Mouse (Mus musculus) stomach, embryonic 14.5 days (tissue): ENCODE measurements around the gene Dnal1. TPM values are rescaled to one million over a fixed set of nuclear protein-coding genes. Genes with fewer than 3 reads are reported as not detected.

Experiments used
- ATAC-seq: fragments of 200-750 bp; cut with Nextera tagmentation; 2 replicates; pipeline ENCODE4 v1.8.0; 2017; ENCODE audit warnings: low read depth, moderate TSS enrichment; ENCODE audit not compliant: insufficient number of reproducible peaks, insufficient read depth, low FRiP score
- H3K27ac ChIP-seq: fragments of 300-500 bp; sonication (generic); 2 replicates; pipeline ENCODE4 v1.5.1; 2014; ENCODE audit warnings: mild to moderate bottlenecking, low read length, moderate library complexity, mixed read lengths
- H3K27me3 ChIP-seq: fragments of 300-500 bp; sonication (generic); 2 replicates; pipeline ENCODE4 v1.6.1; 2014; ENCODE audit warnings: low read length, control low read depth, mixed read lengths; ENCODE audit not compliant: control insufficient read depth, insufficient read depth
- H3K36me3 ChIP-seq: fragments of 300-500 bp; sonication (generic); 2 replicates; pipeline ENCODE4 v1.6.1; 2014; ENCODE audit warnings: mild to moderate bottlenecking, control low read depth, low read length, moderate library complexity, mixed read lengths; ENCODE audit not compliant: control insufficient read depth, insufficient read depth
- H3K4me1 ChIP-seq: fragments of 300-500 bp; sonication (generic); 2 replicates; pipeline ENCODE4 v1.6.1; 2014; ENCODE audit warnings: low read length, control low read depth, mixed read lengths; ENCODE audit not compliant: control insufficient read depth, insufficient read depth
- H3K4me2 ChIP-seq: fragments of 300-500 bp; sonication (generic); replicated peaks from 2 replicates; pipeline ENCODE4 v1.6.1; 2014; ENCODE audit warnings: low read depth, low read length, control low read depth
- H3K4me3 ChIP-seq: fragments of 300-500 bp; sonication (generic); 2 replicates; pipeline ENCODE4 v1.5.1; 2014; ENCODE audit warnings: low read depth, low read length, control low read depth
- H3K9ac ChIP-seq: fragments of 300-500 bp; sonication (generic); replicated peaks from 2 replicates; pipeline ENCODE4 v1.6.1; 2014; ENCODE audit warnings: low read depth, mild to moderate bottlenecking, control low read depth, low read length, moderate library complexity, mixed read lengths
- H3K9me3 ChIP-seq: fragments of 300-500 bp; sonication (generic); 2 replicates; pipeline ENCODE4 v1.6.1; 2016; ENCODE audit warnings: low read depth, low read length, control low read depth; ENCODE audit not compliant: control insufficient read depth
- WGBS: fragments of 180-500 bp; shearing (Covaris S2); extraction: QIAGEN DNeasy Blood & Tissue Kit; methylation state at CpG from one replicate; pipeline ENCODE4 v1.1.7; 2014; 5-methylcytosine and 5-hydroxymethylcytosine counted together
- polyA plus RNA-seq: library from polyadenylated mRNA; unstranded; fragments of >200 nt; fragmentation: Nextera tagmentation; extraction: Ambion mirVana; gene quantifications from 2 replicates; pipeline ENCODE4 v1.2.1, GENCODE M21; 2014

The Dnal1 gene
- polyA plus RNA-seq, 1 experiment from 2014 or later = 3.8 TPM

DNA sequence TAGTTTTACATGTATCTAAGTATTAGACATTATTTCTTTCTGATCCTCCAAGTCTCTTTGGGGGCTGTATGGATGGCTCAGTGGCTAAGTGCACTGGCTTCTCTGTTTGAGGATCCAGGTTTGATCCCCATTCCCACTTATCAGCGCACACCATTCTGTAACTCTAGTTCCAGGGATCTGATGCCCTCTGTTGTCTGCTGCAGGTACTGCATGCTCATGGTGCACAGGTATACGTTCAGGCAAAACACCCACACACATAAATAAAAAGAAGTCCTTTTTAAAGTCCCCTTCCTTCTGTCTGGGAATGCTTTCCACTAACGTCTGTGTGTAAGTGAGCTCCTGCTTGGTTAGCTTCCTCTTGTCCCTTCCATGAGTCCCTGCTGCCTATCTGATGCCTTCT, 18.1 kb downstream of the Dnal1 start:
- Histone ChIP-seq H3K27me3 (no peaks in the 10 kb centered on the region), H3K9me3 (no peaks in the 10 kb centered on the region), H3K9ac (no peak overlapping the region), H3K36me3 (peaks cover 4% of the 10 kb centered on the region; the same call in 1 of the 2 replicates), H3K4me1 (no peaks in the 10 kb centered on the region), H3K4me2 (no peak overlapping the region), H3K27ac (no peak overlapping the region), H3K4me3 (no peak overlapping the region)
- ATAC-seq = no peak
- WGBS = 59% methylated on average over 3 of the region's 3 CpGs

DNA sequence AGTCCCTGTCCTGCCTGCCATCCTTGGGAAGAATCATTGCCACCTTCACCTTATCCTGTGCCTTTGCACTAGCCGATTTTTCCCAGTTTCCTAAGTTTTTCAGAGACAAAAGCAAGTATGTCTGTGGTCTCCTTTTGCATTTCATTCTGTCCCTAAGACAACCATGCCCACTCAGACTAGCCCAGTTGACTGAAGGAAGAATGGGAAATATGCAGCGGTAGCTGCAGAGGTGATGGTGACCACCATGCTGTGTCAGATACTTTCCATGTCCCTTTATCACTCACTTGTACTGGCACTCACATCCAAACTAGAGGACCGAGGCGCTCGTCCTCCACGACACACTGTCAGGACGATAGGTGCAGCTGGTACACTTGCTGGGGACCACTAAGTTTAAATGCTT, 23.0 kb downstream of the Dnal1 start:
- H3K27me3 ChIP-seq = no peaks in the 10 kb centered on the region
- H3K4me1 ChIP-seq = no peaks in the 10 kb centered on the region
- H3K36me3 ChIP-seq = peaks cover 7% of the 10 kb centered on the region; the same call in 1 of the 2 replicates
- H3K9me3 ChIP-seq = no peaks in the 10 kb centered on the region
- H3K9ac ChIP-seq = no peak overlapping the region
- no peak overlapping the region for H3K4me3 ChIP-seq
- no peak overlapping the region for H3K27ac ChIP-seq
- no peak for ATAC-seq
- no peak overlapping the region for H3K4me2 ChIP-seq
- 92% methylated on average over 7 of the region's 7 CpGs for WGBS

DNA sequence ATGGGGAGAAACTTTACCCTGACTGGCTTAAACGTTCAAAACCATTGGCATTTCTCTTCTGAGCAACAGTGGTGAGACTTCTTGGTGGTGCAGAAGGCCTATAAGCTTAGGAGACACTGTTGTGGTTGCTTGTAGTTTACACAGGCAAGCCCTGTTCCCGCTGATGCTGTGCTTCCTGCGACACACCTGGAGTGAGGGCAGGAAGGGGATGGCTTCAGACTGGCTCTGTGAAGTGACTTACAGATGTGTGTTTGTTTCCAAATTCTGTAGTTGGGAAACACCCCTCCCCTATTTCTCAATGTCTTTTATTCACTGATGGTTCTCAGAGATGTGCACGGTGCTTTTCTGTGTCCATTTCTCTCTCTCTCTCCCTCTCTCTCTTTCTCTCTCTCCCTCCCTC, 26.0 kb downstream of the Dnal1 start:
- Histone ChIP-seq H3K4me2 (no peak overlapping the region), H3K9me3 (no peaks in the 10 kb centered on the region), H3K27me3 (no peaks in the 10 kb centered on the region), H3K9ac (no peak overlapping the region), H3K27ac (no peak overlapping the region), H3K4me3 (no peak overlapping the region), H3K4me1 (no peaks in the 10 kb centered on the region), H3K36me3 (peaks cover 7% of the 10 kb centered on the region; the same call in 1 of the 2 replicates)
- 69% methylated on average over 4 of the region's 4 CpGs for WGBS
- ATAC-seq = no peak

DNA sequence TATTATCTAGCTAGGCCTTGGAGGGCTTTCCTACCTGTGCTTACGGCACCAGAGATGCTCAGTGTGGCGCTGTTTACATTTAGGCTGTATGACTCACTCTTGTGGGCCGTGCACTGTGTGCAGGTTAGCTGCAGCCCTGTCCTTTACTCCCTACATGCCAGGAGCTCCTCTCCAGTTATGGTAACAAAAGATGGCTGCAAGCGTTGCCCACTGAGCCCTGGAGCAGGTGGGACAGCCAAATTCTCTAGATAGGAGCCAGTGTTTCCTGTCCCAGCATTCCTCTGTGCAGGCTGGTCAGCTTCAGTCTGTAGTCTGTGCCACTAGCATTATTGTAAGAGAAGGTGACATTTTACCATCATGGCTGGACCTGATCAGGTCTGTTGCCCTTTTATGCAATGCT, 27.1 kb downstream of the Dnal1 start:
- Histone ChIP-seq H3K9me3 (no peaks in the 10 kb centered on the region), H3K4me3 (no peak overlapping the region), H3K4me2 (no peak overlapping the region), H3K36me3 (peaks cover 7% of the 10 kb centered on the region; the same call in 1 of the 2 replicates), H3K27me3 (no peaks in the 10 kb centered on the region), H3K27ac (no peak overlapping the region), H3K4me1 (no peaks in the 10 kb centered on the region), H3K9ac (no peak overlapping the region)
- WGBS = 68% methylated on average over 4 of the region's 4 CpGs
- no peak for ATAC-seq

DNA sequence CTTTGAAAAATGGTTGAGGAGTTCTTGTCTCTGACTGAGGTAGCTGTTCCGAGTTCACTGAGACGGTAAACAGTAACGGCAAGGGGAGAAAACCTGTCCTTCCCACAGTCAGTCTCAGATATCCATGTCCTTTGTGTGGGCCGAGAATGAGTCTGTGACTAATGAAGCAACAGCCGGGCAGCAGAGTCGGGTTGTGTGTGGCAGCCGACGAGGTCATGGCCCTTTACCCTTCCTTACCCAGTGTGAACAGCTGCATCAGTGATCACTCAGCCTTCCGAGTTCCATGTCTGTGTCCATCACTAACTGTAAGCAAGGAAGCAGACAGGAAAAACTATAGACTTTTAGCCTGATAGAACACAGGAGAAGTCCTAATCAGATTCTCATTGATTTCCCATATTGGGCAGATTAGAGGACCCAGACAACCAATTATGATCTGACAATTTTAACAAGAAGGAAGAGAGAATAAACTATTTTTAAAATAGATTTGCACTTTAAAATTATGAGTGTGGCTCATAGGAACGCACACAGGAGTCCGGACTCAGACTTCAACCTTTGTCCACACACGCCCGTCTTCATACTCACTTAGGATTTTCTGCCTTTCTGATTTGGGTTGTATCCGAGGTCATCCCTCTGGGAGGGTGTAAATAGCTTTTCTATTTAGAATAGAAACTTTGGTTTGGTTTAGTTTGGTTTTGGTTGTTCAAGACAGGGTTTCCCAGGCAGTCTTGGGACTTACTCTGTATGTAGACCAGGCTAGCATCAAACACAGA, 28.3 kb downstream of the Dnal1 start:
- no peak overlapping the region for H3K4me3 ChIP-seq
- WGBS = 45% methylated on average over 14 of the region's 14 CpGs

DNA sequence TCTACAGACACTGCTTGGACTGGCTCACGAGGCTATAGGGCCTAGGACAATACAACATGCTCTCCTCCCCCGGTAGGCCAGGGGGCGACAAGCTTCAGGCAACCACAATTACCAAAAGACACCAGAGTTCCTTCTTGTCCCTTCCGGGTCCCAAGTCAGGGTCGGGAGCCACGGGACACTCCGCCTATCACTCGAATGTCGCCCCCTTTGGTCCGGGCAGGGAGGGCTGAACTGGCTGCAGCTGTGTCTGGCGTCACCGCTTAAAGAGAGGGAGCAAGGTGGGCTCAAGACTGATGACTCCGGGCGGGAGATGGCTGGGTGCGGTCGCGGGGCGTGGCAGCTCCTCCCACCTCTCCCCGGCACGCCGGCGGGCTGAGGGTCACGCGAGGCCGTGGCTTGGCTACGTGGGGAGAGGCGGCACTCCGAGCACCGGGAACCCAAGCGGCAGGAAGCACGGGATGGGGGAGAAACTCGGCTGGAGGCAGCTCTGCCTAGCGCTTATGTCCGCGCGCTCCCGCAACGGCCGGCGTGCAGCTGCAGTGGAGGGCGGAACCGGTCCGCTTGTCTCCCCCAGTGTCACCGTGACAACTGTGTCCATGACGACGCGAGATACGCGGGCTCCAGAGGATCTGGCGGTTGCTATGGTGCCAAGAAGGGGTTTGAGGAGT, 33.9 kb downstream of the Dnal1 start, which contains the start of gene Pnma1:
Gene Pnma1, minus strand, starts transcription at position 536 of the 668 bp plus-strand sequence.
- Histone ChIP-seq H3K36me3 (peaks cover 11% of the 10 kb centered on the region), H3K9ac (peak within 1 kb of the TSS; percentile 23; the same call in 1 of the 2 replicates), H3K4me2 (peak within 1 kb of the TSS; percentile 70), H3K4me1 (peaks cover 6% of the 10 kb centered on the region; the same call in 1 of the 2 replicates), H3K4me3 (peak within 1 kb of the TSS; percentile 36), H3K27ac (no peak within 1 kb of the TSS), H3K27me3 (no peaks in the 10 kb centered on the region), H3K9me3 (no peaks in the 10 kb centered on the region)
- 2% methylated on average over 43 of the region's 50 CpGs for WGBS
- ATAC-seq = peak; percentile 74

More for the DNA sequence above, 28.3 kb downstream of the Dnal1 start:
- no peaks in the 10 kb centered on the region for H3K27me3 ChIP-seq
- no peak overlapping the region for H3K4me2 ChIP-seq
- ATAC-seq = no peak
- no peaks in the 10 kb centered on the region for H3K4me1 ChIP-seq
- no peaks in the 10 kb centered on the region for H3K9me3 ChIP-seq
- peaks cover 2% of the 10 kb centered on the region; the same call in 1 of the 2 replicates for H3K36me3 ChIP-seq
- no peak overlapping the region for H3K9ac ChIP-seq
- no peak overlapping the region for H3K27ac ChIP-seq

DNA sequence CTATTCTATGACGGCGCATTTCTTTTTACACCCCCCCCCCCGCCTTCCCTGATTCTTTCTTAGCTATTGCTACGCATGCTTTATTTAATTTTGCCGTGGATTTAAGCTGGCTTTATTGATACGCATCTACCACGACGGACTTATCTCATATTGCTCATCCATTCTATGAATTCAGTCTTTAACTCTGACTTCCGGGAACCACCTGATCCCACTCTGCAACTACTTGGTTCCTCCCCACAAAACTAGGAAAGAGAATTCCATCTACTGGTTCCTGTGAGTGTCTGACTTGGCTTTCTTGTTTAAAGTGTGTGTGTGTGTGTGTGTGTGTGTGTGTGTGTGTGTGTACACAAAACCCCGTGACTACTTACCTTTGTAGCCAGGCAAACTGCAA, 34.5 kb downstream of the Dnal1 start:
- Histone ChIP-seq H3K27me3 (no peaks in the 10 kb centered on the region), H3K4me1 (peaks cover 6% of the 10 kb centered on the region; the same call in 1 of the 2 replicates), H3K36me3 (peaks cover 15% of the 10 kb centered on the region), H3K9me3 (no peaks in the 10 kb centered on the region), H3K4me2 (peak overlapping the region; percentile 70), H3K9ac (no peak overlapping the region), H3K27ac (no peak overlapping the region), H3K4me3 (peak overlapping the region; percentile 36)
- no peak for ATAC-seq
- WGBS = 13% methylated on average over 10 of the region's 10 CpGs

DNA sequence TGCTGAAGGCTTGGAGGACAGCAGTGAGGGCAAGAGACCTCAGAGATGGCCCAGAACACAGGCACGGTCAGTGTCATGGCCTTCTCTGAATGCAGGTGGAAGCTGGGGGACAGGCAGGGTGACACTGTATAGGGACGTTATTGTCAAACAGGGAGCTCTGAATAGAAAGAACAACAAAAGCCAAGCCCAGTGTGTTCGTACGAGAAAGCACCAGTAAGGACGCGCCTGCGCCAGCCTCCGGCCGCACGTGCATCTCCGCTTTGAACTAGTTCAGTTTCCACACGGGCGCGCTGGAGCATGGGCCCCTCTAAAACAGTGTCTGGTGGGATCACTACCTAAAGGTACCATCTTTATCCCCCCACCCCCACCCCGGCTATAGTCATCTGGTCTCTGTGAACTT, 35.8 kb downstream of the Dnal1 start:
- Histone ChIP-seq H3K27me3 (no peaks in the 10 kb centered on the region), H3K9me3 (no peaks in the 10 kb centered on the region), H3K36me3 (peaks cover 24% of the 10 kb centered on the region), H3K4me2 (no peak overlapping the region), H3K4me1 (peaks cover 6% of the 10 kb centered on the region; the same call in 1 of the 2 replicates), H3K27ac (no peak overlapping the region), H3K4me3 (no peak overlapping the region), H3K9ac (no peak overlapping the region)
- no peak for ATAC-seq
- WGBS = 93% methylated on average over 15 of the region's 15 CpGs
